Comparison of ENCODE assay signal across 22 mouse cellular contexts in the genomic region with DNA sequence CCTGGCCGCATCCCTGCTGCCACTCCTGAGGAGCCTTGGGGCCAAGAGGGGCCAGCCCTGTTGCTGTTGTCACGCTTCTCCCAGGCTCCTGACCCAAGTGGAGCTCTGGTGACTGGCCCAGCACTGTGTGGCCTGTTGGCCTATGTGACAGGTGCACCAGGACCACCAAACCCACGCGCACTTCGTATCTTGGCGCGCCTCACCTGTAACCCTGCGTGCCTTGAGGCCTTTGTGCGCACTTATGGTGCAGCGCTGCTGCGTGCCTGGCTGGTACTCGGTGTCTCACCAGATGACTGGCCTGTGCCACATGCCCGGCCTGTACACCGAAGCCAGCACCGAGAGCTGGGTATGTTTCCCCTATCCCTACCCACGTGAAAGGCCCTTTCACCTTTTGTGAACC. TPM values are rescaled to one million over a fixed set of nuclear protein-coding genes. Genes with fewer than 3 reads are reported as not detected.
"Had no signal": no experiment of that assay in that cellular context is flagged by ENCODE, and none has a peak within 500 bp of the region (broad histone marks: within the 10 kb centered on the region; RNA-seq: fewer than 3 reads in every experiment).

No protein-coding gene starts in this region.

- H3K9me3 ChIP-seq: midbrain, embryonic 13.5 days; midbrain, embryonic 15.5 days had no signal

- DNase-seq: lung, adult 18-20 months; lung, embryonic 14.5 days; lung, postnatal 10 days; lung, postnatal 4 days; retina, postnatal 1 day; right cerebral cortex, adult 18-20 months; right cerebral cortex, postnatal 25 days; right cerebral cortex, postnatal 4 days; spleen, adult 18-20 months; thymus, adult 18-20 months; thymus, postnatal 14 days; thymus, postnatal 36 days had no signal

- H3K9ac ChIP-seq: lung, embryonic 14.5 days; midbrain, embryonic 13.5 days; midbrain, embryonic 15.5 days had no signal

- H3K4me2 ChIP-seq: lung, embryonic 14.5 days; midbrain, embryonic 11.5 days; midbrain, embryonic 13.5 days; midbrain, embryonic 15.5 days had no signal

- ATAC-seq: midbrain, embryonic 13.5 days; midbrain, embryonic 15.5 days had no signal

- H3K27me3 ChIP-seq: midbrain, embryonic 15.5 days had no signal

- H3K4me3 ChIP-seq: midbrain, embryonic 13.5 days; midbrain, embryonic 15.5 days; myocyte had no signal

- H3K27ac ChIP-seq: midbrain, embryonic 13.5 days; midbrain, embryonic 15.5 days had no signal

RNA-seq across cellular contexts. Expression of gene Slc5a2, which starts 23.1 kb away (rescaled TPM):
- total RNA-seq: megakaryocyte, adult 5-6 weeks had no signal
- polyA plus RNA-seq: lung, embryonic 16.5 days; midbrain, embryonic 13.5 days; myocyte; neural tube, embryonic 14.5 days; small intestine, adult 2 months; thymus, postnatal 0 days had no signal

RNA-seq across cellular contexts. Expression of gene Cox6a2, which starts 36.1 kb away (rescaled TPM):
- polyA plus RNA-seq: midbrain, embryonic 11.5 days; midbrain, embryonic 13.5 days; midbrain, embryonic 15.5 days; stomach, embryonic 14.5 days had no signal
